Mouse (Mus musculus) heart, postnatal 10 days (tissue): ENCODE data around the gene Tmem185a. TPM values are rescaled to one million over a fixed set of nuclear protein-coding genes. Genes with fewer than 3 reads are reported as not detected.
"Not testable (repeated sequence)": the region's sequence is repeated elsewhere in the genome, so short reads cannot be mapped to it uniquely, and the experiment has no call there.

Source experiments
- DNase-seq, 2 experiments: peaks; one replicate each; pipeline ENCODE4 v3.0.0; 2021
- intact Hi-C: fragments of 180-260 bp; cut with DNase I; formaldehyde crosslinking; loops from one replicate; pipeline ENCODE4 v1.15.1; 2025
- total RNA-seq, 2 experiments: library from RNA; stranded (reverse); gene quantifications; 2 replicates each; pipeline ENCODE4 v1.2.3; 2021

Tmem185a gene
- 10 to 100 TPM; 22.5 to 26.3 TPM for total RNA-seq

DNA sequence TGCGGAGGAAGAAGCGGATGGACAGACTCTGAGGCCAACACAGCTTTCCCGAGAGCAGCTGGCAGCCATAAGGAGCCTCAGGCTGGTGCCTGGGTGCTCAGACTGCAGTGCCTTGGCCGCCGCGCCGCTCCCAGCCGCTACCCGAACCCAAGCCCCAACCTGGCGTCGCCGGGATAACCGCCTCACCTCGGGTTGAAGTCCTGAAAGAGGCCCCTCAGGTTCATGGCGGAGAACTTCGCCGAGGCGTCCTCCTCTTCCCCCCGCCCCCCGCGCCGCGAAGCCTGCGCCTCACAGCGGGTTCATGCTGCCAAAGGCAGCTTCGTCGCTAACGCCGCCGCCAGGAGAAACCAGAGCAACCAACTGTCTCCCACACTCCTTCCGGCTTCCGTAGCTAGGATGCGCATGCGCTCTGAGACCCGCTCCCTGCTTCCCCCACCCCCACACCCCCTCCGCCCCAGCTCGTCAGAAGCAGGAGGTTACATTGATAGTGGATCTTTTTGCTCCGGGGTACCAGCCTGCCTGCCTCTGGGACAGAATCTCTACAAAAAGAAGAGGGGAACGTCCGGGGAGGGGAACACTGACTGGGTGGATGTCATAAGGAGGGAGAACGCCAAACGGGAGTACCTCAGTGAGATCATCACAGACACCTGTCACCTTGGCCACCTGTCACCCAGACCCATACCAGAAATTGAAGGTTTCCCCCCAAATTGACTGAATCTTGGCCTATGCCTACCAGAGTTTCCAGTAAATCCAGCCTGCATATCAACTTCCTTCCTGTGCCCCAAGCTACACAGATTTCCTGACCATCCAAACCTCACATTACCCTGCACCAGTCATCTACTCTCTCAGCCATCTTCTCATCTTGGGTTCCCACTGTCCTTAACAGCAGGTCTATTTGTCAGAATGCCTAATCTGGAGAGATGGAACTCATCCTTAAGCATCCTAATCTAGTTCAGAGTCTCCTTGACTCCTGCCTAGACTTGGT is at the start of gene Tmem185a:
Gene Tmem185a, minus strand, starts transcription at position 389 of the 985 bp plus-strand sequence.
- DNase-seq = peak; percentile 81 to 85
- intact Hi-C loops = loop anchor here (10.0 kb wide), 1 partner anchor 92 kb away; the partner anchor contains the start of gene 1110012L19Rik

- DNase-seq, intact Hi-C loops: not testable (repeated sequence)
Observed at GRCm38 (mm10) chrX:70514413-70514812, 37.4 kb upstream of the Tmem185a start.

- DNase-seq, intact Hi-C loops: not testable (repeated sequence)
Observed at GRCm38 (mm10) chrX:70487328-70487727, 10.3 kb upstream of the Tmem185a start.

GRCm38 (mm10) chrX:70482154-70482553 is 5.2 kb upstream of the Tmem185a start:
- intact Hi-C loops = no loop called here
- DNase-seq = no peak

GRCm38 (mm10) chrX:70478701-70479100 is 1.7 kb upstream of the Tmem185a start:
- DNase-seq = no peak
- intact Hi-C loops = loop anchor here (10.0 kb wide), 1 partner anchor 94 kb away; the partner anchor contains the start of gene 1110012L19Rik

DNA sequence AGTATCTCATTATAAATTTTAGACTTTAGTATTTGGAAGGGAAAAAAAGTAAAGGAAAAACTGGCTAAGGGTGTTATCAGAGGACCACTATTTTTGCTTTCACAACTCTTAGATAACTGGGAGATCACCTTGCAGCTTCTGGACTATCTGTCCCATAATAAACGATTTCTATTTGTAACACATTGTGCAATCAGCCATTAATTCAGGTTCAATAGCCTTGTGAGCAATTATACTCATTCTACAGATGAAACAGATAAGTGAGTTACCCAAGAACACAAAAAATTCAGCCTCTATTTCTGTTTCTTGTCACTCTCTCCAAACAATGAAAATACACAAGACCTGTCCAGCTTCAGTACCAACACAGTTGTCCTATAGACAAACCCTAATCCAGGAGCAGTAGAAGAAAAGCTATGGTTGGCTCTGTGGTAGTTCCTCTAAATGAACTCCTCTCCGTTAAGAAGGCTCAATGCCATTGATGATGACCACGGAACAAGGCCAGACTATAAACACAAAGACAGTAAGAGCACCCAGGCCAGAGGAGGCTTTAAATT is 1.7 kb downstream of the Tmem185a start:
- intact Hi-C loops = loop anchor here (10.0 kb wide), 1 partner anchor 90 kb away; the partner anchor contains the start of gene 1110012L19Rik
- DNase-seq = no peak

GRCm38 (mm10) chrX:70466897-70467296 is 10.1 kb downstream of the Tmem185a start:
- intact Hi-C loops = no loop called here
- no peak for DNase-seq

DNA sequence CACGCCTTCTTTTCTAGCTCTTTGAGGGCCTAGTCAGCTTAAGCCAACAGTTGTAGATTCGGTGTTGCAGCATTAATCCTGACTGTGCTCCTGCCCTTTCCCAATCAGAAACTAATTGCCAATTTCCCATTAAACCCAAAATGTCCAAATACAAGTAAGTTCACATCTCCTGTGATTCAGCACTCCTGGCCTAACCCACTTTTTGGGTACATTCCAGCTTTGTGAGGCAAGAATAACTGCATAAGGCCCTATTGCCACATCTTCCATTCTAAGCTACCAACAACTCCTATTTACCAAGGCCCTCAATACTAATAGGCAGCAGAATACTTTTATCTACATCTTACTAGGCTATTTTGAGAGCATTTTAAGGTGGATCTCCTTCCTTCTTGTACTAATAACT is 11.5 kb downstream of the Tmem185a start:
- DNase-seq = no peak
- intact Hi-C loops = no loop called here

- no peak for DNase-seq
- intact Hi-C loops = no loop called here
Observed at GRCm38 (mm10) chrX:70463621-70464020, 13.4 kb downstream of the Tmem185a start.

- DNase-seq, intact Hi-C loops: not testable (repeated sequence)
Observed at GRCm38 (mm10) chrX:70452359-70452758, 24.6 kb downstream of the Tmem185a start.

GRCm38 (mm10) chrX:70425473-70425872 is 51.5 kb downstream of the Tmem185a start:
- intact Hi-C loops, DNase-seq: not testable (repeated sequence)

Other genes with a start within 250 kb of the Tmem185a start
- 10 to 100 TPM; 20.4 to 21.4 TPM for gene Ids, start 112.1 kb downstream of the Tmem185a start, total RNA-seq
- gene 1110012L19Rik, start 91.3 kb downstream of the Tmem185a start, total RNA-seq = 10 to 100 TPM; 14.8 to 17.1 TPM